Mouse (Mus musculus) B cell, adult 62 days (primary cell): Measurements from ENCODE around the gene Klrg2. TPM values are rescaled to one million over a fixed set of nuclear protein-coding genes. Genes with fewer than 3 reads are reported as not detected.

Source experiments
- total RNA-seq: library from RNA; stranded (reverse); gene quantifications from 4 replicates; pipeline ENCODE4 v1.2.4, GENCODE M21; 2023

Gene Klrg2
- not detected in 4 replicates for total RNA-seq

DNA sequence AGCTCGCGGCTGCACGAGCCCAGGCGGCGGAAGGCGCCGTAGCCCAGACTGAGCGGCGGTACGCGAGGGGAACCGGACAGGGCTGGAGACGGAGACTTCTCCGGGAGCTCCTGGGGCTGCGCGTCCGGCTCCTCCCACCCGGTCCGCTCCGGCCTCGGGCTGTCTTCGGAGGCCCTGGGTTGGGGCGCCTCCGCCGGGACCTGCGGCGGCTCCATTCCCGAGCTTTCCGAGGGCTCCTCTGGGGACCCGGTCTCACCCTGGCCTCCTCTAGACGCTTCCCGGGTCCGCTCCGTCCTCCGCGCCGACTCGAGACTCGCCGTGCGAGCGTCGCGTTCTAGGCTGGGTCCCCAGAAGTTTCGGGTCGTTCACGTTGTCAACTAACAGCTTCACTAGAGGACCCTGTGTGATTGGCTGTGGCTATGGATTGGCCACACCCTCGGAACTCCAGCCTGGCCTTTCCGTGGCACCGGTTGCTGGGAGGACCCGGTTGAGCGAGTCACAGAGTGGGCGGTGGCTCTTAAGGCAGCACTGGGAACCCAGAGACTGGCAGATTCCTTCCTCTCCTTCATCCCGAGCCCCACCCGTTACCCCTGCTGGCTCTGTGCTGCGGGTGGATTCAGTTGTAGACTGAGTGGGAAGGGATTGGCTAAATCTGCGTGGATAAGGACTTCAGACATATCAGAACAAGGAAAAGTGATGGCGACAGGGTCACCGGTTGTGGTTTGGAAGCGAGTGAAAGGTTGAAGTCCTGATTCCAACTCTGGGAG, at the start of gene Klrg2:
Gene Klrg2 (minus strand): TSS at position 391 of the 767 bp plus-strand sequence.

DNA sequence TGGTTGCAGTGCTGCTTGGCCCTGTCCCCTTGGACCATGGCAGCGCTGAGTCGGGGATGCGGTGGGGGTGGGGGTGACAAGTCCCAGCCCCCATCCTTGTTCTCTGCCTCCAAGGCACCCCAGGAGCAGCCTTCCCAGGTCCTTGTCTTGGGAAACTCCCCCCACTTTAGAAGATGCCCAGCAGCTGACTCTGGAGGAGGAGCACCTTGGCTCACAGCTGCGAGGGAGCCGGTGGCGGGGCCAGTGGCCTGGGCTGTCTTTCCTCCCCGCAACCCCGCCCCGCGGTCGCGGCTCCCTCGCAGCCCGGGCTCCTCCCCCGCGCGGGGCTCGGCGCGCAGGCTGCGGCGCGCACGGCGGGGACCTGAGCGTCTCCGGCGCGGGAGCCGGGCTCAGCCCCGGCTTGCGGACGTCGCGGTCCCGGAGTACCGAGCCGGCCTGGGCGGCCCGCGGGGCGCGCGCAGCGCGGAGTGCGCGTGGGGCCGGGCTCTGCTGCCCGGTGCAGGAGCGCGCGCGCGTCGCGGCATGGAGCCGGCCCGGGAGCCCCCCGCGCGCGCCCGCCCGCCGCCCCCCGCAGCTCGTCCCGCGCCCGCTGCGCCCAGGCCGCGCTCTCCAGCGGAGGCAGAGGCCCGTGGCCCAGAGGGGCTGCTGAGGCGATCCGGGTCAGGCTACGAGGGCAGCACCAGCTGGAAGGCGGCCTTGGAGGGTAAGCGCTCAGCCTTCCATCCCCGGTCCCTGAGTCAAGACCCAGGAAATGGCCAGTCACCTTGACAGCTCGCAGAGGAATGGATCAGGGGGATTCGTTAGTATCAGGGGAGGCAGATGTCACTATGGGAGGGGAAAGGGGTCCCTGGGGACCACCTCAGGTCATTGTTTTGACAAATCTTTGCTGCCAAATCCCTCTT, 25.9 kb upstream of the Klrg2 start, which contains the start of gene Clec2l:
Gene Clec2l (plus strand): TSS at position 356 of the 902 bp plus-strand sequence.

Other genes with a start within 250 kb of the Klrg2 start
- gene Ubn2, start 203.3 kb downstream of the Klrg2 start, total RNA-seq: 60.5 to 63.3 TPM (median 61.6 TPM) in 4 replicates
- gene Fmc1, start 103.7 kb downstream of the Klrg2 start, total RNA-seq: 26.0 to 33.7 TPM (median 31.3 TPM) in 4 replicates
- 450 to 493 TPM (median 477 TPM) in 4 replicates for gene Luc7l2, start 85.9 kb downstream of the Klrg2 start, total RNA-seq
- not detected in 4 replicates for gene Clec2l, start 25.8 kb upstream of the Klrg2 start, total RNA-seq
- 0.45 to 1.4 TPM (median 0.62 TPM) in 4 replicates for gene Tbxas1, start 238.2 kb upstream of the Klrg2 start, total RNA-seq
- gene Hipk2, start 238.9 kb upstream of the Klrg2 start, total RNA-seq: 23.9 to 25.2 TPM (median 24.4 TPM) in 4 replicates